Mouse (Mus musculus): ENCODE data around the gene Hist1h3a. TPM values are rescaled to one million over a fixed set of nuclear protein-coding genes. Genes with fewer than 3 reads are reported as not detected.
"Not testable (repeated sequence)": the region's sequence is repeated elsewhere in the genome, so short reads cannot be mapped to it uniquely, and the experiment has no call there.

The Hist1h3a gene
- polyA plus RNA-seq, 1 experiment from 2014 or later, result 3.4 TPM

- WGBS, result 92% methylated on average over 5 of the region's 5 CpGs
- no peak for ATAC-seq (ENCODE audit: low FRiP score)
- Histone ChIP-seq H3K4me3 (ENCODE audit: low read depth, low read length) (no peak overlapping the region), H3K4me1 (replicated peaks; ENCODE audit: control insufficient read depth, insufficient read depth, low read length) (no peaks in the 10 kb centered on the region), H3K36me3 (ENCODE audit: control insufficient read depth, insufficient read depth, low read length) (no peaks in the 10 kb centered on the region), H3K4me2 (replicated peaks; ENCODE audit: low read depth, low read length) (no peak overlapping the region), H3K9ac (ENCODE audit: low read depth, low read length) (no peak overlapping the region), H3K27me3 (ENCODE audit: control insufficient read depth, insufficient read depth, low read length) (no peaks in the 10 kb centered on the region), H3K9me3 (ENCODE audit: control insufficient read depth, low read length) (no peaks in the 10 kb centered on the region), H3K27ac (ENCODE audit: low read depth, low read length) (no peak overlapping the region)
- no peak for DNase-seq (ENCODE audit: low spot score)
Observed at GRCm38 (mm10) chr13:23729706-23730105, 32.5 kb downstream of the Hist1h3a start.

- Histone ChIP-seq H3K4me1 (replicated peaks; ENCODE audit: control insufficient read depth, insufficient read depth, low read length) (no peaks in the 10 kb centered on the region), H3K4me2 (replicated peaks; ENCODE audit: low read depth, low read length) (no peak overlapping the region), H3K36me3 (ENCODE audit: control insufficient read depth, insufficient read depth, low read length) (no peaks in the 10 kb centered on the region), H3K9ac (ENCODE audit: low read depth, low read length) (no peak overlapping the region), H3K9me3 (ENCODE audit: control insufficient read depth, low read length) (no peaks in the 10 kb centered on the region), H3K27me3 (ENCODE audit: control insufficient read depth, insufficient read depth, low read length) (no peaks in the 10 kb centered on the region), H3K27ac (ENCODE audit: low read depth, low read length) (no peak overlapping the region), H3K4me3 (ENCODE audit: low read depth, low read length) (no peak overlapping the region)
- 92% methylated on average over 9 of the region's 9 CpGs for WGBS
- DNase-seq (ENCODE audit: low spot score) (no peak), ATAC-seq (ENCODE audit: low FRiP score) (no peak)
Observed at GRCm38 (mm10) chr13:23729192-23729525, 33.0 kb downstream of the Hist1h3a start.

GRCm38 (mm10) chr13:23728472-23729191 is 33.6 kb downstream of the Hist1h3a start:
- Histone ChIP-seq H3K4me2 (replicated peaks; ENCODE audit: low read depth, low read length) (no peak overlapping the region), H3K27ac (ENCODE audit: low read depth, low read length) (no peak overlapping the region), H3K4me3 (ENCODE audit: low read depth, low read length) (no peak overlapping the region), H3K27me3 (ENCODE audit: control insufficient read depth, insufficient read depth, low read length) (no peaks in the 10 kb centered on the region), H3K9ac (ENCODE audit: low read depth, low read length) (no peak overlapping the region), H3K36me3 (ENCODE audit: control insufficient read depth, insufficient read depth, low read length) (no peaks in the 10 kb centered on the region), H3K9me3 (ENCODE audit: control insufficient read depth, low read length) (no peaks in the 10 kb centered on the region), H3K4me1 (replicated peaks; ENCODE audit: control insufficient read depth, insufficient read depth, low read length) (no peaks in the 10 kb centered on the region)
- no peak for DNase-seq (ENCODE audit: low spot score)
- ATAC-seq (ENCODE audit: low FRiP score), result no peak
- WGBS, result 84% methylated on average over 18 of the region's 18 CpGs

GRCm38 (mm10) chr13:23725213-23725612 is 37.0 kb downstream of the Hist1h3a start:
- no peak overlapping the region for H3K9ac ChIP-seq (ENCODE audit: low read depth, low read length)
- DNase-seq (ENCODE audit: low spot score), result no peak
- no peak overlapping the region for H3K4me2 ChIP-seq (replicated peaks; ENCODE audit: low read depth, low read length)
- no peaks in the 10 kb centered on the region for H3K36me3 ChIP-seq (ENCODE audit: control insufficient read depth, insufficient read depth, low read length)
- ATAC-seq (ENCODE audit: low FRiP score), result no peak
- no peak overlapping the region for H3K4me3 ChIP-seq (ENCODE audit: low read depth, low read length)
- no peaks in the 10 kb centered on the region for H3K4me1 ChIP-seq (replicated peaks; ENCODE audit: control insufficient read depth, insufficient read depth, low read length)
- no peaks in the 10 kb centered on the region for H3K9me3 ChIP-seq (ENCODE audit: control insufficient read depth, low read length)
- WGBS, result 20% methylated on average over 1 of the region's 1 CpGs
- no peak overlapping the region for H3K27ac ChIP-seq (ENCODE audit: low read depth, low read length)
- no peaks in the 10 kb centered on the region for H3K27me3 ChIP-seq (ENCODE audit: control insufficient read depth, insufficient read depth, low read length)

GRCm38 (mm10) chr13:23724239-23724638 is 37.9 kb downstream of the Hist1h3a start:
- WGBS, result 90% methylated on average over 4 of the region's 4 CpGs
- H3K27ac ChIP-seq (ENCODE audit: low read depth, low read length), result no peak overlapping the region
- no peak for DNase-seq (ENCODE audit: low spot score)
- H3K4me3 ChIP-seq (ENCODE audit: low read depth, low read length), result no peak overlapping the region
- H3K4me1 ChIP-seq (replicated peaks; ENCODE audit: control insufficient read depth, insufficient read depth, low read length), result no peaks in the 10 kb centered on the region
- H3K9me3 ChIP-seq (ENCODE audit: control insufficient read depth, low read length), result no peaks in the 10 kb centered on the region
- ATAC-seq (ENCODE audit: low FRiP score), result no peak
- no peaks in the 10 kb centered on the region for H3K27me3 ChIP-seq (ENCODE audit: control insufficient read depth, insufficient read depth, low read length)
- no peaks in the 10 kb centered on the region for H3K36me3 ChIP-seq (ENCODE audit: control insufficient read depth, insufficient read depth, low read length)
- no peak overlapping the region for H3K9ac ChIP-seq (ENCODE audit: low read depth, low read length)
- no peak overlapping the region for H3K4me2 ChIP-seq (replicated peaks; ENCODE audit: low read depth, low read length)

- not testable (repeated sequence) for H3K4me1 ChIP-seq (replicated peaks; ENCODE audit: control insufficient read depth, insufficient read depth, low read length); H3K27ac ChIP-seq (ENCODE audit: low read depth, low read length); DNase-seq (ENCODE audit: low spot score); ATAC-seq (ENCODE audit: low FRiP score); H3K4me2 ChIP-seq (replicated peaks; ENCODE audit: low read depth, low read length); H3K9me3 ChIP-seq (ENCODE audit: control insufficient read depth, low read length); H3K36me3 ChIP-seq (ENCODE audit: control insufficient read depth, insufficient read depth, low read length); H3K27me3 ChIP-seq (ENCODE audit: control insufficient read depth, insufficient read depth, low read length); H3K4me3 ChIP-seq (ENCODE audit: low read depth, low read length); H3K9ac ChIP-seq (ENCODE audit: low read depth, low read length)
- 8% methylated on average over 2 of the region's 2 CpGs for WGBS
Observed at GRCm38 (mm10) chr13:23717593-23718245, 44.5 kb downstream of the Hist1h3a start.

- no peak for ATAC-seq (ENCODE audit: low FRiP score)
- no peaks in the 10 kb centered on the region for H3K36me3 ChIP-seq (ENCODE audit: control insufficient read depth, insufficient read depth, low read length)
- H3K4me1 ChIP-seq (replicated peaks; ENCODE audit: control insufficient read depth, insufficient read depth, low read length), result no peaks in the 10 kb centered on the region
- H3K27me3 ChIP-seq (ENCODE audit: control insufficient read depth, insufficient read depth, low read length), result no peaks in the 10 kb centered on the region
- no peaks in the 10 kb centered on the region for H3K9me3 ChIP-seq (ENCODE audit: control insufficient read depth, low read length)
- no peak overlapping the region for H3K9ac ChIP-seq (ENCODE audit: low read depth, low read length)
- whole genome bisulfite sequencing, result 46% methylated on average over 11 of the region's 11 CpGs
- no peak overlapping the region for H3K4me2 ChIP-seq (replicated peaks; ENCODE audit: low read depth, low read length)
- no peak overlapping the region for H3K27ac ChIP-seq (ENCODE audit: low read depth, low read length)
- DNase-seq (ENCODE audit: low spot score), result no peak
- no peak overlapping the region for H3K4me3 ChIP-seq (ENCODE audit: low read depth, low read length)
Observed at GRCm38 (mm10) chr13:23717176-23717575, 45.0 kb downstream of the Hist1h3a start.

- H3K4me2 ChIP-seq (replicated peaks; ENCODE audit: low read depth, low read length), result no peak overlapping the region
- no peak overlapping the region for H3K27ac ChIP-seq (ENCODE audit: low read depth, low read length)
- no peak overlapping the region for H3K4me3 ChIP-seq (ENCODE audit: low read depth, low read length)
- H3K27me3 ChIP-seq (ENCODE audit: control insufficient read depth, insufficient read depth, low read length), result no peaks in the 10 kb centered on the region
- no peaks in the 10 kb centered on the region for H3K36me3 ChIP-seq (ENCODE audit: control insufficient read depth, insufficient read depth, low read length)
- ATAC-seq (ENCODE audit: low FRiP score), result no peak
- no peaks in the 10 kb centered on the region for H3K4me1 ChIP-seq (replicated peaks; ENCODE audit: control insufficient read depth, insufficient read depth, low read length)
- WGBS, result 88% methylated on average over 5 of the region's 5 CpGs
- no peaks in the 10 kb centered on the region for H3K9me3 ChIP-seq (ENCODE audit: control insufficient read depth, low read length)
- DNase-seq (ENCODE audit: low spot score), result no peak
- no peak overlapping the region for H3K9ac ChIP-seq (ENCODE audit: low read depth, low read length)
Observed at GRCm38 (mm10) chr13:23716261-23717042, 45.7 kb downstream of the Hist1h3a start.
